Mouse (Mus musculus) CH12.LX (cell line): Measurements from ENCODE around the gene Ktn1.

Experiments
- CTCF ChIP-seq, 2 experiments: IDR thresholded peaks in 1 of 2; conservative IDR thresholded peaks in 1 of 2; 2 replicates each; pipeline ENCODE4 v1.5.1; 2011 to 2012; ENCODE audit warnings: low read depth in 2 of 2, low read length in 2 of 2, improper control_type of control experiment in 1 of 2, inconsistent platforms in 1 of 2, mild to moderate bottlenecking in 1 of 2, moderate library complexity in 1 of 2
- EP300 ChIP-seq: IDR thresholded peaks from 2 replicates; pipeline ENCODE4 v1.6.1; 2011; ENCODE audit warnings: low read length, improper control_type of control experiment
- POLR2AphosphoS2 ChIP-seq: IDR thresholded peaks from 2 replicates; pipeline ENCODE4 v1.6.1; 2011; ENCODE audit warnings: low read depth, low read length, improper control_type of control experiment
- RAD21 ChIP-seq: IDR thresholded peaks from 2 replicates; pipeline ENCODE4 v1.6.1; 2011; ENCODE audit warnings: low read depth, mild to moderate bottlenecking, low read length, improper control_type of control experiment, moderate library complexity
- TBP ChIP-seq: conservative IDR thresholded peaks from 2 replicates; pipeline ENCODE4 v1.6.1; 2011; ENCODE audit warnings: low read depth, low read length, improper control_type of control experiment

DNA sequence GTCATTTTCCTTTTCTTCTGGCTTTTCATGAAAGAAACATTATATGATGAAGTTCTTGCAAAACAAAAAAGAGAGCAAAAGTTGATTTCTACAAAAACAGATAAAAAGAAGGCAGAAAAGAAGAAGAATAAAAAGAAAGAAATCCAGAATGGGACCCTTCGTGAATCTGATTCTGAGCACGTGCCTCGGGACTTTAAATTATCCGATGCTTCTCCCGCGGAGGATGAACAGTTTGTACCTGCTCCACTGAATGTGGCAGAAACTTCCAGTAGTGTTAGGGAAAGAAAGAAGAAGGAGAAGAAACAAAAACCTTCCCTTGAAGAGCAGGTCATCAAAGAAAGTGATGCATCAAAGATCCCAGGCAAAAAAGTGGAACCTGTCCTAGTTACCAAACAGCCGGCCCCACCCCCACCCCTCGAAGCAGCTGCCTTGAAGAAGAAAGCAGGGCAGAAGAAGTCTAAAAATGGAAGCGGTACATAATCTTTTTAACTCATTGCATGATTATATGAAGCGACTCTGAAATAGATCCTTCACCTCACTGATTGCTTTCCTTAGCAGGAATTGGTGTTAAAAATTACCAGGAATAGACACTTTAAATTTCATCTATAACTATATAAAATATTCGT is 15.7 kb downstream of the Ktn1 start:
- TF ChIP-seq POLR2AphosphoS2: no peak
- TF ChIP-seq CTCF (conservative IDR thresholded peaks at IDR 0.05 in 1 of 2, IDR thresholded peaks at IDR 0.05 in 1 of 2; ENCODE audit: low read depth in 2 of 2, low read length in 2 of 2): no peak
- no peak for TF ChIP-seq TBP
- no peak for TF ChIP-seq EP300
- TF ChIP-seq RAD21: no peak
